Mouse (Mus musculus) heart, postnatal 36 days (tissue): ENCODE results near the gene Rrh. TPM values are rescaled to one million over a fixed set of nuclear protein-coding genes. Genes with fewer than 3 reads are reported as not detected.
"Not testable (repeated sequence)": the region's sequence is repeated elsewhere in the genome, so short reads cannot be mapped to it uniquely, and the experiment has no call there.

Experiments used
- DNase-seq, 2 experiments: peaks; one replicate each; pipeline ENCODE4 v3.0.0; 2021 to 2022
- intact Hi-C: fragments of 180-260 bp; cut with DNase I; formaldehyde crosslinking; loops from one replicate; pipeline ENCODE4 v1.15.1; 2025
- total RNA-seq, 2 experiments: library from RNA; stranded (reverse); gene quantifications; 2 replicates each; pipeline ENCODE4 v1.2.3; 2021

Gene Rrh
- total RNA-seq, 2 experiments from 2014 or later: not detected

DNA sequence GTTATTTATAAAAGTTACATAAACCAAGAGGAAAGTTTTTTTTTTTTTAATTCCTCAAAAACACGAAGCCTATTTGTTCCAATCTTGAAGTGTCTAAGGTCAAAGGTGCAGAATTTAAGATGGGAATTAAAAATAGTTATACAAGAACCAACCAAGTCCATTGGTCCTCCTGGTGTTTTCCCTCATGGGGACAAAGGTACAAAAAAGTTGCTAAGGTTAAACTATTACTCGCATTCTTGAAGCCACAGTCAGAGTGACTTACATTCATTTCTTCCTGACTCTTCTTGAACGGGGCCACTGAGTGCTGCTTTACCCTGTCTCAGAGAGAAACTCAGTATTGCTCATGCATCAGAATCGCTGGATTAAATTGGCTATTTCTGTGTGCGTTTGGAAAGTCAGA, 25.0 kb downstream of the Rrh start:
- intact Hi-C loops: no loop called here
- no peak for DNase-seq

DNA sequence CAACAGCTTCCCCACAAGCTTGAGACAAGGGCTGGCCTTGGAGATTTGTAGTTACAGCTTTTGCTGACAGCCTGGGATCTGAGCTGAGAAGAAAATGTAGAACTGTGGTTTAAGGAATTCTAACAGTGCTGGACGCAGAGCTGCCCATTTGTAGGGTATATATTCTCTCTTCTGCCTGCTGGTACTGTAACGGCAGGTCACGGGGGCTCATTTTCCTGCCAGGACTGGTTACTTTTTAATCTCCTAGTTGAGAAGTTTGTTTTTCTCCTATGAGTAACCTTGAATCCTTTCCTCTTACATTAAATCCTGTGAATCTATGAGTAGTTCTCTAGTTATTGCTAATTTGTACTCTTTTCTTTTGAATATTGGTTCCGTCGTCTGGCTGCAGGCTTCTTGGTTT, 28.6 kb downstream of the Rrh start:
- DNase-seq: no peak
- intact Hi-C loops: no loop called here

DNA sequence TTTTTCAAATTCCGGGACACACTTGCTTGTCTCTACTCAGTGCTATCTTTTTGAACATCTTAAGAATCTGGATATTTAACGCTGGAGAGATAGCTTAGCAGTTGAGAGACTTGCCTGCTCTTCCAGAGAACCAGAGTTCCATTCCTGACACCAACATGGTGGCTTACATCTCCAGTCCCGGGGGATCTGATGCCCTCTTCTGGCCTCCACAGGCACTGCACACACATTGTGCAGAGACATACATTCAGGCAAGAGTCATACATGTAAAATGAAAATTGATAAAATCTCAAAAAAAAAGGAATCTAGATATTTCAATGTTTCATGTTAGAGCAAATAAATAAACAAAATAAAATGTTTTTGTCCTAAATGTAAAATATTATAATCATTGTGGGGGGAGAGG, 39.6 kb downstream of the Rrh start:
- no peak for DNase-seq
- intact Hi-C loops: no loop called here

DNA sequence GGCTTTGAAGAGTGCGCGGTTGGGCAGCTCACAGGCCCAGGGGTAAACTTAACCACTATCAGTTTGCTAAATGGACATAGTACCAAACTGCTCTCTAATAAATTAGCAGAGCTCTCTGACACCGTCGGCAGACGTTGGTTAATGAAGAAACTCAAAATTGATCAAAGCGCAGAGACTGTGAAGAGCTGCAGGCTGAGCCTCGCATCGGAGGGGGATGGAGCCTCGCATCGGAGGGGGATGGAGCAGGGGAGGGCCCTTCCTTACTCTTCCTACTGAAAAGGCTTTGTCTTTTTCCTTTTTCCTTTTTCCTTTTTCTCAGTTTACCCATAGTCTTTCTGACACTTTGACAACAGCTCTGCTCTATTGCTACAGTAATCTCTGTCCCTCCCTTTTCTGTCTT, 41.0 kb downstream of the Rrh start:
- intact Hi-C loops: no loop called here
- no peak for DNase-seq

DNA sequence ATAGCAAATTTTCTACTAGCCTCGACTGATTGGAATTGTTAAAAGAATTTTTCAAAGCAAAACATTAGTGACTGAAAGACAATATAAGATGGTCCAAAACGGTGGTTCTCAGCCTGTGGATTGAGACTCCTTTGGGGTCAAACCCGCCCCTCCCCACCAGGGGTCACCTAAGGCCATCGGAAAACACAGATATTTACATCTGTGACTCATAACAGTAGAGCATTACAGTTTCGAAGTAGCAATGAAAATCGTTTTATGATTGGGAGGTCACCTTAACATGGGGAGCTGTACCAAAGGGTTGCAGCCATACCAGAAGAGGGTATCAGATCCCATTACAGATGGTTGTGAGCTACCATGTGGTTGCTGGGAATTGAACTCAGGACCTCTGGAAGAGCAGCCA, 51.2 kb downstream of the Rrh start:
- no peak for DNase-seq
- intact Hi-C loops: no loop called here

DNA sequence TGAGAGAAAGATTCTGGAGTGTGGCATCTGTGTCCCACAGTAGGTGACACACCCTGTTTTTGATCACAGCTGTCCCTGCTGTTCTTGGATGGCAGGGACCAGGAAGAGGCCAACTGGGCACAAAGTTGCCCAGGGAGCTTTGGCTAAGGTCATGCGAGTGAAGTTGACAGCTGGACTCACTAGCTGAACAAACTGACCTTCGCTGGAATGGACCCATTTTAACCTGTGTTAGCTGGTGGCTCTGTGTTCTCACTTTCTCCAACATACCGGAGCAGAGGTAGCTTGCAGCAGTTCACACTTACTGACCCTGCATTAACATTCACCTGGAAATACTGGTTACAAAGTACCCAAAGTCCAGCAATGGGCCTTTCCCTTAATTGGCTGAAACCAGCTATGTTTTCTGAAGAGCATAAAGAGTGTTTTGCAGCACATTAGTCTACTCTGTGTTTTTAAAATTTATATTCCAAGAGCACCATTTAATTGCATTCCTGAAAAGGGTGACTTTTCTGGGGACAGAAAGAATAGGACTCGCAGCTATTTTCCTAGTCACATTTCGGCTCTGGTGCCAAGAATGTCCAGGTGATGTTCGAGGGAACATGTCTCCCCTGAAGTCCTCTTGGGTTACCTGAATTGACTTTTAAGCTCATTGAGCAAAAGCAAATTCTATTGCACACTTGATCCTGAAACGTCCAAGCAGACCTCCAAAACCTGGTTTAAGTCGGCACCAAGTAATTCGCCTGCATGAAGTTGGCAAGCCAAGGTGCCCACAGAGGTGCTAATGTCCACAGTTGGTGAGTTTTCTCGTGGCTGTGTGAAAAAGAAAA, 55.2 kb downstream of the Rrh start:
- intact Hi-C loops: no loop called here
- DNase-seq: no peak

DNA sequence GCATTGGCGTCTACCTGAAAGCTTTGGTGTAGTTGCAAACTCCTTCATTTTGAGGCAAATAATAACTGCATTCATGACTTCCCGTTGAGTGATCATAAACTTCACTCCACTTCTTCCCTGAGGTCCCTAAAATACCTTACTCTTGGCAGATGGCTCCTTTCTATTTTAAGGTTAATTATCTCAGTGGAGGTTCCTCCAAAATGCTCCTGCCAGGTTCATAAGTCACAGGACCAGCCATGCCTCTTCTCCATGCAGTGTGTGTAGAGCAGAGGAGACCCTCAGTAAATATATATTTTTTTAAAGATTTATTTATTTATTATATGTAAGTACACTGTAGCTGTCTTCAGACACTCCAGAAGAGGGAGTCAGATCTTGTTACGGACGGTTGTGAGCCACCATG, 56.3 kb downstream of the Rrh start:
- no peak for DNase-seq
- intact Hi-C loops: no loop called here

DNA sequence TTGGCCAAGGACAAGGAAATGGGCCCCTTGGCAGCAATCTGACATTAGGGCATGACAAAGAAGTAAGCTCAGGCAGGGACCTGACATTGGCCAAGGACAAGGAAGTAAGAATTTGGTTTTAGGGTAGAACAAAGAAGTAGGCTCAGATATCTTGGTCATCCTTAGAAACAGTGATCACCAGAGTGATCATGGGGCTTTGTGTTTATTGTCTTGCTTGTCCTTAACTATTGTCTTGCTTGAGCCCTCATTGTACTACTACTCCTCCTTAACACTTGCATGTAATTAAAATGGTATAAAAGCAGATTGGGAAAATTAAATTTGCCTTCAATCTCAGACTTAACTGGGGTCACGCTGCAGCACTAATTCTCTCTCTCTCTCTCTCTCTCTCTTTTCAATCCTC, 64.8 kb downstream of the Rrh start:
- DNase-seq, intact Hi-C loops: not testable (repeated sequence)

DNA sequence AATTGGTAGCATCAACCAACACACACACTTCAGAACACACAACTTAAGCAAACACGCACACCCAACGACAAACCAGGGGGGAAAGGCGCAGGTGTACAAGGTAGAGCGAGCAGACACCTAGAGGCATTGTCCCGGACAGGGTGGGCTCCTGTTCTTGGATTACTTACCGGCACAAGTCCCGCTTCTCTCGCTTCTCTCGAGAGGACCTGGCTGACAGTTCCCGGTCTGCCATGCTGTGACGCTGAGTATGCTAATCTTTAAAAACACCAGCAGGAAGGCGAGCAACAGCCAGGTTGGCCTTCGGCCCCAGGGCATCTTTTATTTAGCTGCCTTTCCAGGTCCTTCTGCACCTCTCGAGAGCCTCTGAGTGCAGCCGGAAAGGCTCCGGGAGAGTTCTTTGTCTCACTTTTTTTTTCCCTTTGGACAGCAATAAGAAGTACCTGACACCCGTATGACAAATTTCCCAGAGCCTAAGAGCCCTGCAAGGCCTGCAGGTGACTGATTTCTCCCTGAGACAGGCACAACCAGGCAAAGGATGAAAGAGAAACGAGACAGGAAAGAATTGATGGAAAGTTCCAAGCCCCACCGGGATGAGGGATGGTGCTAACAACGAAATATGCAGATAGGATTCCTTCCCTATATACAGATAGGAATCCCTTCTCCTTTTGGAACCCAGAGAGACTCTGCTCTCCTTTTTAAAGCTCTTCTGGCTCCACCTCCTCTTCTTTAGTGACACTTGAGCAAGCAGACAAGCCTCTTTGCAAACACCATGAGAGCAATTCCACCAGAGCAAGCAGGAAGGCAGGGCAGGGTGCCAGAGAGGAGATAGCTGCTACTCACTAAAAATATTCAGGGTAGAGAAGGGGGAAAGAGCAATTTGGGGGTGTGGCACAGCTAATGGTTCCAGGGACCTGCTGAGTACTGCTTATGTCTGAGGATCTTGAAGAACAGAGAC, 67.5 kb downstream of the Rrh start, which contains the start of gene Egf:
Gene Egf (minus strand): TSS at position 667 of the 955 bp plus-strand sequence.
- DNase-seq: peak; percentile 34 to 46
- intact Hi-C loops: no loop called here

Other genes with a start within 250 kb of the Rrh start
- 1 to 10 TPM; 2.4 to 3.5 TPM for gene Egf, start 67.3 kb downstream of the Rrh start, total RNA-seq
- gene Lrit3, start 18.6 kb downstream of the Rrh start, total RNA-seq: not detected
- 10 to 100 TPM; 13.8 to 21.3 TPM for gene Gar1, start 8.8 kb upstream of the Rrh start, total RNA-seq
- 1 to 10 TPM in 1 of 2 experiments, under 1 TPM in 1; 0.92 to 1.1 TPM for gene Cfi, start 13.3 kb upstream of the Rrh start, total RNA-seq
- 10 to 100 TPM; 41.2 to 53.0 TPM for gene Pla2g12a, start 56.0 kb upstream of the Rrh start, total RNA-seq
- 10 to 100 TPM; 12.5 to 13.6 TPM for gene Casp6, start 78.8 kb upstream of the Rrh start, total RNA-seq
- gene Mcub, start 147.6 kb upstream of the Rrh start, total RNA-seq: 1 to 10 TPM; 2.4 to 2.7 TPM
- gene Sec24b, start 239.0 kb upstream of the Rrh start, total RNA-seq: 10 to 100 TPM; 28.4 to 35.1 TPM